Mouse (Mus musculus) kidney, adult 2 months (tissue): Measurements from ENCODE around the gene Plcb2.

Experiments used
- CTCF ChIP-seq: fragments of 200-500 bp; conservative IDR thresholded peaks from 2 replicates; pipeline ENCODE4 v1.5.1; 2011; ENCODE audit warnings: low read depth, mild to moderate bottlenecking, control low read depth, low read length, moderate library complexity, mixed read lengths; ENCODE audit not compliant: insufficient read depth, insufficient read length
- POLR2A ChIP-seq: fragments of 200-500 bp; IDR thresholded peaks from one replicate; pipeline ENCODE4 v1.6.1; 2011; ENCODE audit warnings: low read depth, low read length, control low read depth

DNA sequence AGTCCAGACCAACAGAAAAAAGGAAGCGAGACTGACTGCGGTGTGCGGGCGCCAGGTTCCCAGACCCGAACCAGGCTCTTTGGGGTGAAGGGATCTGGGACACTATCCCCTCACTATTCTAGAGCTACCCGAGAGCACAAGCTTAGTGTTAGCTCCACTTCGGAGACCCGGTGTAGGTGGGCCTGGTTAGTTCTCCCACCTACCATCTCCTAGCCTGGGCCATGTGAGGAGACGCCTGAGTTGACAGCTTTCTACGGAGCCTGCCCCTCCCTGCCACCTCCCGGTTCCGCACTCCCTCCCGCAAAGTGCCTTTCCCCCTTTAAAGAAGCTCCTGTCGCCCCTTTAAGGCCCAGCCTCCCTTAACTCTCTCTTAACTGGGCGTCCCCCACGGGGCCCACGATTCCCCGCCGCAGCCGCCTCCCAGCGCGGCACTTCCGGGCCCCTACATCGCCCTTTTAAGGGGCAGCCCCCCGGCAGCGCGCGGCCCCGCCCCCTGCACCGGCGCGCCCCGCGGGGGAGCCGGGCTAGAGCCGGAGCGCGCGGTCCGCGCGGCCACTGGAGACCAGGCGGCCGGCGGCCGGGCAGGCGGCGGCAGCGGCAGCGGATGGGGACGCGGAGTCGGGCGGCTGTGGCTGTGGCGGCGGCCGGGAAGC, 17.1 kb upstream of the Plcb2 start, which contains the start of gene Inafm2:
- TF ChIP-seq CTCF (no peak), POLR2A (no peak)
